Mouse (Mus musculus): ENCODE data around the gene Scarb2.
"Not testable (repeated sequence)": the region's sequence is repeated elsewhere in the genome, so short reads cannot be mapped to it uniquely, and the experiment has no call there.

Gene Scarb2

GRCm38 (mm10) chr5:92506733-92507132, at the start of gene Scarb2:
Gene Scarb2 (minus strand): TSS chr5:92506833.
- DNase-seq: no peak

GRCm38 (mm10) chr5:92555905-92556304, 49.3 kb upstream of the Scarb2 start:
- no peak for DNase-seq

GRCm38 (mm10) chr5:92554891-92555511, 48.4 kb upstream of the Scarb2 start, which contains the start of gene Fam47e:
Gene Fam47e (plus strand): TSS chr5:92555069.
- DNase-seq: peak; percentile 55

GRCm38 (mm10) chr5:92554443-92554842, 47.8 kb upstream of the Scarb2 start:
- no peak for DNase-seq

- DNase-seq: no peak
These were observed 47.3 kb upstream of the Scarb2 start for GRCm38 (mm10) chr5:92553939-92554338.

GRCm38 (mm10) chr5:92552611-92553010, 46.0 kb upstream of the Scarb2 start:
- no peak for DNase-seq

- DNase-seq: no peak
These were observed 33.1 kb upstream of the Scarb2 start for GRCm38 (mm10) chr5:92539698-92540097.

GRCm38 (mm10) chr5:92524821-92525258, 18.2 kb upstream of the Scarb2 start:
- no peak for DNase-seq

- DNase-seq: not testable (repeated sequence)
These were observed 14.5 kb upstream of the Scarb2 start for GRCm38 (mm10) chr5:92521131-92521530.

GRCm38 (mm10) chr5:92512066-92512465, 5.4 kb upstream of the Scarb2 start:
- DNase-seq: no peak

- no peak for DNase-seq
These were observed 4.6 kb upstream of the Scarb2 start for GRCm38 (mm10) chr5:92511256-92511655.

GRCm38 (mm10) chr5:92508853-92509252, 2.2 kb upstream of the Scarb2 start:
- DNase-seq: no peak

- DNase-seq: no peak
These were observed 318 bp downstream of the Scarb2 start for GRCm38 (mm10) chr5:92506301-92506729.

GRCm38 (mm10) chr5:92505402-92505865, 1.2 kb downstream of the Scarb2 start:
- DNase-seq: peak; percentile 98

GRCm38 (mm10) chr5:92504676-92505400, 1.8 kb downstream of the Scarb2 start:
- DNase-seq: no peak

- DNase-seq: no peak
These were observed 2.6 kb downstream of the Scarb2 start for GRCm38 (mm10) chr5:92503856-92504618.

GRCm38 (mm10) chr5:92503356-92503847, 3.2 kb downstream of the Scarb2 start:
- no peak for DNase-seq

GRCm38 (mm10) chr5:92499378-92499777, 7.3 kb downstream of the Scarb2 start:
- no peak for DNase-seq

- DNase-seq: no peak
These were observed 8.0 kb downstream of the Scarb2 start for GRCm38 (mm10) chr5:92498661-92499060.

- DNase-seq: no peak
These were observed 8.4 kb downstream of the Scarb2 start for GRCm38 (mm10) chr5:92498225-92498624.

- no peak for DNase-seq
These were observed 10.7 kb downstream of the Scarb2 start for GRCm38 (mm10) chr5:92495771-92496409.

- DNase-seq: no peak
These were observed 11.3 kb downstream of the Scarb2 start for GRCm38 (mm10) chr5:92495291-92495690.

GRCm38 (mm10) chr5:92493423-92493822, 13.2 kb downstream of the Scarb2 start:
- no peak for DNase-seq

Data from right cerebral cortex, postnatal 25 days (tissue).